Mouse (Mus musculus) layer of hippocampus, postnatal 14 days (tissue): ENCODE results near the gene Tbc1d22a. TPM values are rescaled to one million over a fixed set of nuclear protein-coding genes. Genes with fewer than 3 reads are reported as not detected.

Experiments used
- DNase-seq, 2 experiments: peaks; one replicate each; pipeline ENCODE4 v3.0.0; 2021 to 2022; ENCODE audit warnings: low spot score in 2 of 2, mixed read lengths in 1 of 2
- total RNA-seq, 2 experiments: library from RNA; stranded (reverse); gene quantifications; 2 replicates each; pipeline ENCODE4 v1.2.3; 2021

Tbc1d22a gene
- total RNA-seq, 2 experiments from 2014 or later: 29.8 to 30.1 TPM

GRCm38 (mm10) chr15:86370846-86371245, 156.6 kb downstream of the Tbc1d22a start:
- DNase-seq: no peak

GRCm38 (mm10) chr15:86375262-86375661, 161.0 kb downstream of the Tbc1d22a start:
- no peak for DNase-seq

- no peak for DNase-seq
These were observed 161.7 kb downstream of the Tbc1d22a start for GRCm38 (mm10) chr15:86375860-86376394.

GRCm38 (mm10) chr15:86383278-86383677, 169.0 kb downstream of the Tbc1d22a start:
- DNase-seq: no peak

DNA sequence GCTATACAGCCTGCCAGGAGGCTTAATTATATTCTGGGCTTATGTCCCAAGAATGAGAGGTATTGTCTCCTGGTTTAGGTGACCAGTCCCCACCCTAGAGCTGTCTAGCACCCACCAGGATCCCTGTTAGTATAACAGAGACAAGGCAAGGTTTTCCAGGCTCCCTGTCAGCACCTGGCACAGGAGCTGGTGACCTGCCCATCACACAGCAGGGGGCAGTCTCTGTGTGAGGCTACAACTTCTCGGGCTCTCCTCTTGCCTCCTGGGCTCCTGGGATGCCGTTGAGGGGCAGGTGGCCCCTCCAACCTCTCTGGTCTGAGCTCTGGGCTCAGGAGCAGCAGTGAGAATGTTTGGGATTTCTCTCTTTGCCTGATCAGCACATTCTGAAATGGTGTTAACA, 171.2 kb downstream of the Tbc1d22a start:
- no peak for DNase-seq

DNA sequence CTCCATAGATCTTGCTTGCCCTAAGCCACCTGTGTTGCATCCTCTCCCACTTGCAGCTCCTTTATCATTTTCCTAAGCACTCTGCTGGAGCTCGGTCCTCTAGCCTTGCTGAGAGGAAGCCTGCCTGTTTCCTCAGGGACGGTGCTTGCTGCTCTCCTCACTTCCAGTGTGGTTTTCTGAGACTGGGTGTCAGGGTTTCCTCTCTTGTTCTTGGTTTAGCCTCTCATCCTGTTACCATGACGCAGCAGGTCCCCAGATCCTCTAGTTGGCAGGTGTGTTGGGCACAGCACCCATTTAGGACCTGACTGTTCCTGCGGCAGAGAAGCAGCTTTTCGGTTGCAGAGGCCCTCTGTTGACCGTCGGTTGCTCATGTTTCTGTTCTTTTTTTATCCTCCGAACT, 172.1 kb downstream of the Tbc1d22a start:
- DNase-seq: no peak

DNA sequence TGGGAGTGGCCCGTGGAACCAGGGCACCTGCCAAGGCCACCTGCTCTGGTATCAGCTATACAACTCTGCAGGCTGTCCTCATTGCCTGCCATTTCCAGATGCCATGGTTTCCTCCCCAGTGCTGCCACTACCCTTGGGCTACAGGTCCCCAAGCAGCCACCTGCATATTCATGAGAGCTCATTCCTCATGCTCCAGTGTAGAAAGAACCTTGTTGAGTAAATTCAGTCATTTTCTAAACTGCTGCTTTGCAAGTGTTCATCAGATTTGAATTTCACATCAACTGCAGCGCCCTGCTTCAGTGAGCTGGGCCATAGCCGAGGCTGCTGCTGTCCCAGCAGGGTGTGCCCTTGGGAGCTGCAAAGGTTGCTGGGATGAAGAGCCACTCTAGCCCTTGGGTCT, 174.3 kb downstream of the Tbc1d22a start:
- DNase-seq: no peak

GRCm38 (mm10) chr15:86404866-86405265, 190.6 kb downstream of the Tbc1d22a start:
- no peak for DNase-seq

DNA sequence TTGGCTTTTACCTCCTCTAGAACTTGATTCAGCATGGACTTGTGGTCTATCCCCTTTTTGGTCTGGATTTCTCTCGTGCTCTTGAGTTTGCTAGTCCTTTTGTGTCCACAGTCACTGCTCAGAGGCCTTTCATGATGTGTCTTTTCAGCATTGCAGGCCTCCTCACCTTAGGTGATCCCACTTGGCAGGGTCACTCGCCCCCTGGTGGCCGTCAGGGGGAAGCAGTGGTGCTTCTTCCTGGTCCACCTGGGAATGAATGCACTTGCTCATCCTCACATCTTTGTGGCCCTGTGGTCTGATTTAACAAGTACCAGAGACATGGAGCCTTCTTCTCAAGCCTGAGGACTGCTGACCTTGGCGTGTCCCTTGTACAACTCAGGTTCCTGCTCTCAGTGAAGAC, 191.3 kb downstream of the Tbc1d22a start:
- no peak for DNase-seq

DNA sequence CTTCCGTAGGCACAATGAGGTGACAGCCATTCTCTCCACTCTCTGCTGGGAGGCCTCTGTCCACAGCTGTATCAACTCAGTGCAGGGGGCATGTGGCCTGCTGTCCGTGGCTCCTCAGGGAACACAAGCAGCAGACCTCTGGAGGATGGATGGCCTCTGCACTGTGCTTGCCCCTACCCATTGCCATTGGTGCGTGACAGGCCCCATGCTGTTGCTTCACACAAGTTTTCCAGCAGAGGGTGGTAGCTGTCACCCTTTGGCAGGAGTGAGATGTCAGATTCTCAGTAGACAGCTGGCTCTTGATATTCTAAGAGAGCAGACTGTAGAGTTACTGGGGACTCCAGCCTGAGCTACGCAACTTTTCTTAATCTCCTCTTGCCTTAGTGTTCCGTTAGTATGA, 195.1 kb downstream of the Tbc1d22a start:
- peak in 1 of 2 experiments; percentile 39 for DNase-seq

- no peak for DNase-seq
These were observed 197.3 kb downstream of the Tbc1d22a start for GRCm38 (mm10) chr15:86411532-86412080.

DNA sequence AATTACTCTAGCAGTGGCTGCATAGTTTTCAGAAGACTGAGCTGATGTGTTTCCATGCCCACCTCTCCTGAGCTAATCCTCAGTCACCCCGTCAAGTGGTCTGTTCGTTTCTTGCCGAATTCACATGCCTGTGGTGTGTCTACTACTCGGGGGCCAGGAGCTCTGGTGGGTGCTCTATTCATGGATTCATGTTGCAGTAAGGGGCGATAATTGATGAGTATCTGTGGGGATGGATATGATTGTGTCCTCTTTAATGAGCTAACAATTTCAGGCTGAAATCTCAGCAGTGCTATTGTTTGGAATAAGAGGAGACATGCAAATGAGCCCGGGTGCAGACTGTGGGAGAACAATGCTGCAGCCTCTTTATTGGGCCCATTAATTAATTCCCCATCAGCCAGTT, 201.7 kb downstream of the Tbc1d22a start:
- no peak for DNase-seq

GRCm38 (mm10) chr15:86418436-86418835, 204.2 kb downstream of the Tbc1d22a start:
- no peak for DNase-seq

DNA sequence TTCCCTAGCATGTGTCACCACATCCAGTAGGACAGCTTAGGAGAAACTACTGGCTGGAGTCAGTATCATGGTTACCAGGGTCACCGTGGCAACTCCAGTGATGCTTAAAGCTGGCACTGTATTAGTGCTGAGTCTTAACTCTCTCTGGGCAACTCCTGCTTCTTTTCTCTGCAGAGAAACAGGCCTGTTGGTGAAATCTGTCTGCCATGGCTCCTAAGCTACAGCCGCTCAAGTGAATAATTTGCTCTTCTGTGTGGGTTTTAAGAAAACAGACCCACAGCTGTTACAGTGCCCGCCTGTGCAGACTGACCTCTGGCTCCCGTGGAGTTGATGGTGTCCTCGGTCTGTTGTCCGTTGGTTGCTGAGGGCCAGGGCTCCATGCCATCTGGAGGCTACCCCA, 205.4 kb downstream of the Tbc1d22a start:
- DNase-seq: peak; percentile 34 to 58

GRCm38 (mm10) chr15:86422858-86423257, 208.6 kb downstream of the Tbc1d22a start:
- DNase-seq: no peak

GRCm38 (mm10) chr15:86423884-86424283, 209.6 kb downstream of the Tbc1d22a start:
- DNase-seq: no peak

DNA sequence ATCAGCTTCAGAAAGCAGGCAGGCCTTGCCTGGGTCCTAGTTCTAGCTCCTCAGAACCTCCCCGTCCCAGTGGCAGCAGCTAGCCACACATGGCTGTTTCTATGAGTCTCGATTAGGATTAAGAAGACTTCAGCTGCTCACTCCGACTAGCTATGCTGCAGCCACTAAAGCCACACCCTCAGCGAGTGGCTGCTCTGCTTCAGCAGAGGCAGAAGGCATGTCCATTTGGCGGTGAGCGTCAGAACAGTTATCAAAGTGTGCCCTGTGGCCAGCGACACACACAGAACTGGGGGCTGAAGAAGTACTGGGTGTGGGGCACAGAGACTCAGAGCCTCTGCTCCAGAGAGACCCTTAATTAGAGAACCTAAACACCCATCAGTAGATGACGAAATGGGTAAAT, 210.7 kb downstream of the Tbc1d22a start:
- no peak for DNase-seq

DNA sequence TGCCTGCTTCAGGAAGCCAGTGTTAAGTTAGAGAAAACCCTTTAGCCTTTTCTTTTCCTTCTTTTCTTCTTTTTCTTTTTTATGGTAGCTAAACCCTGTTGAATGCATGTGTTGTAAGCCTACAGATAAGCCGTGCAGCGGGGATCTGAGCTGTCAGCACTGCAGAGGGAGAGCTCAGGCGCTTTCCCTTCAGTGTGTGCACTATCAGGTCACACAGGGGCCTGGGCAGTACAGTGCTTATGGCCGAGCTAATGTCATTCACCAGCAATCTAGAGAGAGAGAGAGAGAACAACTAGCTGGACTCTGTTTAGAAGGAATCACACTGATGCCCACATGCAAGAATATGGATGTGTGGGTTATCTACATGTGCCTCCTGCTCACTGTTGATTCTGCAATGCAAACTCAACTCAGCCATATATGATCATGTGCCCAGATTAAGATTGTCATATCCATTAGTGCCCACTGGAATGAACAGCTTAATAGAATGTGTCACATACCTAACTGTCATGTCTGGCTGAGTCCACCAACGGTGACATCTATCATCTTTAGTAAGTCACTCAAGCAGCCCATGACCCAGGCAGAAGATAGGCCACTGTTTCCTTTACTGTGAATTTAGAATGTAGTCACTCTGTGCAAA, 212.2 kb downstream of the Tbc1d22a start:
- DNase-seq: no peak

GRCm38 (mm10) chr15:86427439-86427838, 213.2 kb downstream of the Tbc1d22a start:
- no peak for DNase-seq

- DNase-seq: no peak
These were observed 214.2 kb downstream of the Tbc1d22a start for GRCm38 (mm10) chr15:86428496-86428895.

- no peak for DNase-seq
These were observed 215.6 kb downstream of the Tbc1d22a start for GRCm38 (mm10) chr15:86429766-86430335.

GRCm38 (mm10) chr15:86431539-86432080, 217.4 kb downstream of the Tbc1d22a start:
- no peak for DNase-seq
